Comparison of ENCODE assay signal across 26 mouse cellular contexts in genomic region chr12:9874823-9875222, GRCm38 (mm10).
"Had no signal": no experiment of that assay in that cellular context is flagged by ENCODE, and none has a peak within 500 bp of the region (broad histone marks: within the 10 kb centered on the region; RNA-seq: fewer than 3 reads in every experiment).

No protein-coding gene starts in this region.

- H3K27me3 ChIP-seq: limb, embryonic 12.5 days; limb, embryonic 13.5 days; limb, embryonic 15.5 days; liver, embryonic 12.5 days; liver, embryonic 13.5 days; liver, embryonic 15.5 days; lung, embryonic 15.5 days; megakaryocyte, embryonic 14.5 days; midbrain, embryonic 12.5 days; midbrain, embryonic 13.5 days; midbrain, embryonic 15.5 days; neural tube, embryonic 12.5 days had no signal

- H3K36me3 ChIP-seq: limb, embryonic 10.5 days; limb, embryonic 12.5 days; limb, embryonic 13.5 days; limb, embryonic 15.5 days; liver, embryonic 12.5 days; liver, embryonic 13.5 days; liver, embryonic 15.5 days; lung, embryonic 15.5 days; midbrain, embryonic 10.5 days; midbrain, embryonic 12.5 days; midbrain, embryonic 13.5 days; midbrain, embryonic 15.5 days; neural tube, embryonic 12.5 days had no signal

- DNase-seq: left cerebral cortex, postnatal 4 days; liver; liver, embryonic 13.5 days; liver, postnatal 0 days; lung, adult 18-20 months; lung, adult 2 months; lung, embryonic 14.5 days; lung, postnatal 10 days; lung, postnatal 14 days; lung, postnatal 36 days; lung, postnatal 4 days; midbrain, embryonic 14.5 days had no signal

- H3K4me3 ChIP-seq: limb, embryonic 10.5 days; limb, embryonic 12.5 days; limb, embryonic 13.5 days; limb, embryonic 15.5 days; liver, embryonic 12.5 days; liver, embryonic 13.5 days; liver, embryonic 15.5 days; lung, embryonic 15.5 days; megakaryocyte, embryonic 14.5 days; midbrain, embryonic 10.5 days; midbrain, embryonic 12.5 days; midbrain, embryonic 13.5 days; midbrain, embryonic 15.5 days; myocyte; neural tube, embryonic 12.5 days had no signal
